Mouse (Mus musculus) bone marrow, adult 2 months (tissue): ENCODE data around the gene Wdr61.

Source experiments
- CTCF ChIP-seq: fragments of 200-500 bp; IDR thresholded peaks from 2 replicates; pipeline ENCODE4 v1.5.1; 2011; ENCODE audit warnings: low read length, control low read depth; ENCODE audit not compliant: control insufficient read depth, insufficient read depth
- POLR2A ChIP-seq: fragments of 200-500 bp; IDR thresholded peaks from 2 replicates; pipeline ENCODE4 v1.6.1; 2011; ENCODE audit warnings: low read depth, mild to moderate bottlenecking, control low read depth, low read length, borderline replicate concordance; ENCODE audit not compliant: control insufficient read depth

DNA sequence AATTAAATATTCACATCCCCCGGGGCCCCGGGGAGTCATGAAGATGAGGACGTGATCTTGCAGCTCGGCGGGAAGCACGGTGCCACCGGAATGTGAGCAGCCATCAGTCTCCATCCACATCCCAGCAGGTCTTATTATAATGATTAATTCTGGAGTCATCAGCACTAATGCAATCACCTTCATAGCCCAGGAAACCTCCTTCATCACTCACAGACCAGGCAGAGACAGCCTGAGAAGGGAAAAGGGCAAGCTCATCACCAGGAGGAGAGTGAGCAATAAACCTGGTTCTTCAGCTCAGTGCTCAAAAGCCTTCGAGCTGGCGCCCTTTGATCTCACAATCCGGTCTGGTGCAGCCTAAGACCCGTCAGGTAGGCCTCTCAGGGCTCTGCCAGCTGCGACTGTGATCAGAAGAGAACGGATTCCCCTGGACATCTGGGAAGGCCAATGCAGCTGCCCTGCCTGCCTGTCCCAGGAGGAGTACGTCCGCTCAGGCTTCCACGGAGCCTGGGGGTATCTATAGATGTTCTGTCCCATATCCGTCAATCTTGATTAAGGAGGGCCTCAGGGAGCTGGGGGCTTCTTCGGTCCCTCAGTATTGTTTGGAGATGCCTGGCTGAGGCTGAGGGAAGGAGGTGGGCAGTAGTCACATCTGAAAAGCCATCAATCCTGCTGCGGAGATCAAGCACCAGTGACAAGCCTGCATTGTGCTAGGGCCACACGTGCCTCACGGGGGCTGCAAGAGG, 18.1 kb upstream of the Wdr61 start:
- TF ChIP-seq CTCF (no peak), POLR2A (no peak)
